Mouse (Mus musculus) liver, embryonic 16.5 days (tissue): ENCODE results near the gene Rpp25. TPM values are rescaled to one million over a fixed set of nuclear protein-coding genes. Genes with fewer than 3 reads are reported as not detected.

Source experiments
- polyA plus RNA-seq: library from polyadenylated mRNA; unstranded; fragments of >200 nt; fragmentation: Nextera tagmentation; extraction: Ambion mirVana; gene quantifications from 2 replicates; pipeline ENCODE4 v1.2.1, GENCODE M21; 2015

The Rpp25 gene
- polyA plus RNA-seq, 1 experiment from 2014 or later = 0.57 TPM

Other genes starting within 250 kb of the Rpp25 start
- 14.1 and 16.9 TPM in 2 replicates for gene 1700017B05Rik, start 241.4 kb upstream of the Rpp25 start, polyA plus RNA-seq
- 9.0 and 10.4 TPM in 2 replicates for gene Ppcdc, start 63.9 kb upstream of the Rpp25 start, polyA plus RNA-seq
- 7.8 and 7.9 TPM in 2 replicates for gene Scamp5, start 36.0 kb upstream of the Rpp25 start, polyA plus RNA-seq
- gene Cox5a, start 17.2 kb downstream of the Rpp25 start, polyA plus RNA-seq = 266 and 275 TPM in 2 replicates
- 5.3 and 5.7 TPM in 2 replicates for gene Fam219b, start 33.5 kb downstream of the Rpp25 start, polyA plus RNA-seq
- 9.9 and 12.3 TPM in 2 replicates for gene Mpi, start 48.7 kb downstream of the Rpp25 start, polyA plus RNA-seq
- 23.6 and 26.2 TPM in 2 replicates for gene Scamp2, start 56.9 kb downstream of the Rpp25 start, polyA plus RNA-seq
- gene Ulk3, start 85.4 kb downstream of the Rpp25 start, polyA plus RNA-seq = 5.2 and 5.5 TPM in 2 replicates
- not detected in 2 replicates for gene Cplx3, start 102.3 kb downstream of the Rpp25 start, polyA plus RNA-seq
- gene Lman1l, start 116.7 kb downstream of the Rpp25 start, polyA plus RNA-seq = not detected in 2 replicates
- gene Csk, start 149.6 kb downstream of the Rpp25 start, polyA plus RNA-seq = 13.3 and 13.5 TPM in 2 replicates
- 0.12 TPM in 2 replicates for gene Cyp1a2, start 179.7 kb downstream of the Rpp25 start, polyA plus RNA-seq
- gene Cyp1a1, start 183.9 kb downstream of the Rpp25 start, polyA plus RNA-seq = 0.05 and 0.07 TPM in 2 replicates
- gene Edc3, start 204.5 kb downstream of the Rpp25 start, polyA plus RNA-seq = 15.2 and 17.0 TPM in 2 replicates